In the genomic region with DNA sequence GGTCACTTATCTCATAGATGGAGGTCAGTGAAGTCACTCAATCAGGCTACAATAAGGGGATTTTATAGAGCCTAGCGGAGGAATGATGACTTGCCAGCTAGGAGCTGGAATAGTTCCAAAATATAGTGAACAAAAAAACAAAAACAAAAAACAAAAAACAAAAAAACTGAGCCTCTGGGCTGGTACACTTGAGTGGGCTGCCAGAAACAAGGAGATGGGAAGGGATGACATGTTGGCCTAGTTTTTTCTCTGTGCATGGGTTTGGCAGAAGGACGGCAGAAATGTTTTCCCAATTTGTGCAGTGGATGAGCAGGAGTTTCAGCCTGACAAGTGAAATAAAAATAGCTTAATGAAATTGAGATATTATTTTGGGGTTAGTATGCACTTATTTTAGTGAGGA, we compare ENCODE assay signal across 6 mouse cellular contexts.
"Had no signal": no experiment of that assay in that cellular context is flagged by ENCODE, and none has a peak within 500 bp of the region (broad histone marks: within the 10 kb centered on the region; RNA-seq: fewer than 3 reads in every experiment).

No protein-coding gene starts in this region.

- DNase-seq: kidney, postnatal 10 days; kidney, postnatal 4 days; lung, adult 2 months; lung, postnatal 4 days; thymus, adult 2 months; thymus, postnatal 36 days had no signal
